Comparison of ENCODE assay signal across 10 mouse cellular contexts in the genomic region with DNA sequence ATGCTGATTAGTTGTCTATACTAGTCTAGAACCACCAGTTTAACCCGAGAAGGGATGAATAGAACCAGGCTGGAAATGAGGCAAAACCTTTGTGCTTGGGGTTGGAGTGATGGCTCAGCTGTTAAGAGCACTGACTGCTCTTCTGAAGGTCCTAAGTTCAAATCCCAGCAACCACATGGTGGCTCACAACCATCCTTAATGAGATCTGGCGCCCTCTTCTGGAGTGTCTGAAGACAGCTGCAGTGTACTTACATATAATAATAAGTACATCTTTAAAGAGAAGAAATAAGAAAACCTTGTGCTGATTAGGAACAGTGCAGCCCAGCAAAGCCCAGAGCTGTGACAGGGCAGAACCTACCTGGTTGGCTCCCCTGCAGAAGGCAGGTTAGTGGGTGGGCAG. TPM values are rescaled to one million over a fixed set of nuclear protein-coding genes. Genes with fewer than 3 reads are reported as not detected.
DNase-seq lines count a peak whose midpoint lies in the region; ATAC-seq and TF ChIP-seq lines count a peak whose summit lies in the region.
"Not testable (repeated sequence)": the region's sequence is repeated elsewhere in the genome, so short reads cannot be mapped to it uniquely, and the experiment has no call there.
"Had no signal": no experiment of that assay in that cellular context is flagged by ENCODE, and none has a peak within 500 bp of the region (broad histone marks: within the 10 kb centered on the region; RNA-seq: fewer than 3 reads in every experiment).

No protein-coding gene starts in this region.

- not testable (repeated sequence) for H3K27me3 ChIP-seq in CH12.LX (replicated peaks); MEL (ENCODE audit: control insufficient read depth in 1 of 2, insufficient read depth in 2 of 2, low read length in 2 of 2); heart, adult 2 months (ENCODE audit: control insufficient read depth, insufficient read depth, low read length); kidney, postnatal 0 days (ENCODE audit: insufficient read depth, low read length); liver, embryonic 14.5 days (ENCODE audit: control insufficient read depth, insufficient read depth, low read length); lung, postnatal 0 days (replicated peaks; ENCODE audit: insufficient read depth, low read length); stomach, postnatal 0 days (ENCODE audit: control insufficient read depth, insufficient read depth, low read length)

- H3K4me1 ChIP-seq in CH12.LX (ENCODE audit: control insufficient read depth in 1 of 2, insufficient read depth in 2 of 2) (peaks cover 12 to 22% of the 10 kb centered on the region in 2 experiments), MEL (ENCODE audit: control insufficient read depth in 1 of 2, insufficient read depth in 2 of 2, low read length in 2 of 2) (peaks cover 7 to 20% of the 10 kb centered on the region in 2 experiments)
- H3K4me1 ChIP-seq in heart, adult 2 months (ENCODE audit: control insufficient read depth, insufficient read depth, low read length), result peaks cover 13% of the 10 kb centered on the region
- H3K4me1 ChIP-seq in kidney, postnatal 0 days (replicated peaks; ENCODE audit: insufficient read depth, low read length), result peaks cover 14% of the 10 kb centered on the region
- H3K4me1 ChIP-seq in liver, embryonic 14.5 days (replicated peaks; ENCODE audit: control insufficient read depth in 2 of 2, insufficient read depth in 2 of 2, low read length in 1 of 2), result peaks cover 14 to 18% of the 10 kb centered on the region in 2 experiments
- H3K4me1 ChIP-seq in lung, postnatal 0 days (ENCODE audit: insufficient read depth, low read depth, low read length), result peaks cover 13% of the 10 kb centered on the region
- not testable (repeated sequence) for H3K4me1 ChIP-seq in stomach, postnatal 0 days (replicated peaks; ENCODE audit: control insufficient read depth, insufficient read depth)

- intact Hi-C loops in heart, adult 2 months (cut with DNase I), result not testable (repeated sequence)

- H3K4me2 ChIP-seq in CH12.LX (ENCODE audit: insufficient read depth, low read depth, poor library complexity, severe bottlenecking); kidney, postnatal 0 days (ENCODE audit: low read length); liver, embryonic 14.5 days (ENCODE audit: low read depth); lung, postnatal 0 days (replicated peaks; ENCODE audit: low read depth, low read length); stomach, postnatal 0 days (replicated peaks; ENCODE audit: low read depth): not testable (repeated sequence)

- H3K36me3 ChIP-seq in CH12.LX (replicated peaks in 1 of 2; ENCODE audit: control insufficient read depth in 1 of 2, insufficient read depth in 1 of 2, low read length in 1 of 2); heart, adult 2 months (ENCODE audit: control insufficient read depth, insufficient read depth, low read length); kidney, postnatal 0 days (ENCODE audit: insufficient read depth, low read length); liver, embryonic 14.5 days (replicated peaks; ENCODE audit: control insufficient read depth, insufficient read depth, low read depth); lung, postnatal 0 days (ENCODE audit: insufficient read depth, low read length); stomach, postnatal 0 days (ENCODE audit: control insufficient read depth, insufficient read depth, low read length): not testable (repeated sequence)
- peaks cover 0 to 12% of the 10 kb centered on the region in 2 experiments; a peak in 2 of 4 replicates for H3K36me3 ChIP-seq in MEL (ENCODE audit: control insufficient read depth in 1 of 2, insufficient read depth in 2 of 2, low read length in 2 of 2)

- TF ChIP-seq POLR2A in CH12.LX (IDR thresholded peaks at IDR 0.05; ENCODE audit: low read depth, low read length); MEL (IDR thresholded peaks at IDR 0.05; ENCODE audit: control insufficient read depth in 1 of 2, insufficient read depth in 1 of 2, low read depth in 1 of 2, low read length in 2 of 2, poor library complexity in 1 of 2); brain, embryonic 14.5 days (IDR thresholded peaks at IDR 0.05; ENCODE audit: borderline replicate concordance, extremely low read depth, insufficient read depth, insufficient read length, poor library complexity, severe bottlenecking); heart, adult 2 months (IDR thresholded peaks at IDR 0.05; ENCODE audit: insufficient read depth, low read depth, low read length): not testable (repeated sequence)

- not testable (repeated sequence) for H3K79me2 ChIP-seq in CH12.LX (replicated peaks; ENCODE audit: control insufficient read depth, extremely low read depth, insufficient read depth, poor library complexity, severe bottlenecking); MEL (ENCODE audit: control insufficient read depth, insufficient read depth, low read length, poor library complexity); heart, adult 2 months (replicated peaks; ENCODE audit: control insufficient read depth, insufficient read depth, low read length)

- dilution Hi-C loops in CH12.LX (cut with MboI; ENCODE audit: extremely low pct_ligation_motif_present, extremely low pct_unique_long_range_greater_than_20kb, low sequenced_read_pairs), result not testable (repeated sequence)

- TF ChIP-seq RAD21 in CH12.LX (IDR thresholded peaks at IDR 0.05; ENCODE audit: low read depth, low read length); MEL (IDR thresholded peaks at IDR 0.05; ENCODE audit: low read depth, low read length): not testable (repeated sequence)

- not testable (repeated sequence) for H3K4me3 ChIP-seq in CH12.LX (replicated peaks in 1 of 3; ENCODE audit: low read depth in 2 of 3, low read length in 2 of 3, poor library complexity in 1 of 3); MEL (ENCODE audit: control insufficient read depth in 1 of 2, insufficient read depth in 1 of 2, low read depth in 2 of 2, low read length in 2 of 2); heart, adult 2 months; kidney, postnatal 0 days (replicated peaks; ENCODE audit: low read depth, low read length); liver, embryonic 14.5 days (ENCODE audit: insufficient read depth in 1 of 2, low read depth in 2 of 2, low read length in 2 of 2); lung, postnatal 0 days (ENCODE audit: low read depth, low read length); stomach, postnatal 0 days (ENCODE audit: low read depth, low read length)

- TF ChIP-seq EP300 in CH12.LX (IDR thresholded peaks at IDR 0.05; ENCODE audit: low read length); MEL (IDR thresholded peaks at IDR 0.05; ENCODE audit: low read depth in 1 of 2, low read length in 2 of 2); heart, adult 2 months (IDR thresholded peaks at IDR 0.05; ENCODE audit: insufficient read depth, low read depth, low read length); liver, embryonic 14.5 days (IDR thresholded peaks at IDR 0.05; ENCODE audit: low read depth); lung, postnatal 0 days (IDR thresholded peaks at IDR 0.05); stomach, postnatal 0 days (optimal IDR thresholded peaks at IDR 0.05): not testable (repeated sequence)

- not testable (repeated sequence) for DNase-seq in CH12.LX (ENCODE audit: extremely low read depth); MEL (ENCODE audit: low read depth, low spot score); brain, embryonic 14.5 days (ENCODE audit: low read depth); heart, adult 2 months; kidney, postnatal 0 days (ENCODE audit: low spot score); liver, embryonic 14.5 days (ENCODE audit: low read depth in 3 of 3, low spot score in 3 of 3); lung, postnatal 0 days (ENCODE audit: low spot score); stomach, postnatal 0 days (ENCODE audit: low spot score)

- 94% methylated on average over 2 of the region's 2 CpGs for WGBS in heart, adult 2 months
- WGBS in kidney, postnatal 0 days, result 90% methylated on average over 2 of the region's 2 CpGs
- WGBS in liver, embryonic 14.5 days (ENCODE audit: insufficient replicate concordance), result 50% methylated on average over 2 of the region's 2 CpGs
- 82% methylated on average over 2 of the region's 2 CpGs for WGBS in lung, postnatal 0 days
- WGBS in stomach, postnatal 0 days, result 77% methylated on average over 2 of the region's 2 CpGs

- peak; percentile 11 to 50; a peak in 2 of 4 replicates for TF ChIP-seq CTCF in CH12.LX (conservative IDR thresholded peaks at IDR 0.05 in 1 of 2, IDR thresholded peaks at IDR 0.05 in 1 of 2; ENCODE audit: low read depth in 2 of 2, low read length in 2 of 2)
- TF ChIP-seq CTCF in MEL (IDR thresholded peaks at IDR 0.05 in 2 of 3, conservative IDR thresholded peaks at IDR 0.05 in 1 of 3; ENCODE audit: control insufficient read depth in 1 of 3, insufficient read depth in 1 of 3, low read depth in 2 of 3, low read length in 3 of 3, poor library complexity in 1 of 3, severe bottlenecking in 1 of 3), result peak; percentile 4 to 42 (median 40); a peak in 4 of 6 replicates
- 0 out of 2 replicates have a peak, but pooled peaks have one; percentile 2 for TF ChIP-seq CTCF in brain, embryonic 14.5 days (IDR thresholded peaks at IDR 0.05; ENCODE audit: borderline replicate concordance, extremely low read depth, insufficient read depth, insufficient read length)
- peak; percentile 49 for TF ChIP-seq CTCF in heart, adult 2 months (IDR thresholded peaks at IDR 0.05)
- peak; percentile 47 for TF ChIP-seq CTCF in kidney, postnatal 0 days (IDR thresholded peaks at IDR 0.05; ENCODE audit: low read depth)
- peak; percentile 51 for TF ChIP-seq CTCF in liver, embryonic 14.5 days (IDR thresholded peaks at IDR 0.05; ENCODE audit: low read depth)
- peak; percentile 33; the same call in 1 of the 2 replicates for TF ChIP-seq CTCF in lung, postnatal 0 days (IDR thresholded peaks at IDR 0.05)
- peak; percentile 49 for TF ChIP-seq CTCF in stomach, postnatal 0 days (IDR thresholded peaks at IDR 0.05; ENCODE audit: low read depth)

- H3K9me3 ChIP-seq in CH12.LX (replicated peaks; ENCODE audit: low read length); MEL (replicated peaks; ENCODE audit: insufficient read depth, low read length); kidney, postnatal 0 days (replicated peaks; ENCODE audit: low read length); liver, embryonic 14.5 days (ENCODE audit: control insufficient read depth, low read length); lung, postnatal 0 days (ENCODE audit: low read length); stomach, postnatal 0 days (ENCODE audit: control insufficient read depth, low read length): not testable (repeated sequence)

- in situ Hi-C loops in CH12.LX (cut with MboI; ENCODE audit: low pct_ligation_motif_present, low pct_unique_long_range_greater_than_20kb, low sequenced_read_pairs), result not testable (repeated sequence)

- H3K27ac ChIP-seq in CH12.LX (ENCODE audit: insufficient read depth, low read depth); MEL (ENCODE audit: control insufficient read depth, low read depth, low read length); heart, adult 2 months; kidney, postnatal 0 days; liver, embryonic 14.5 days; lung, postnatal 0 days (ENCODE audit: low read length); stomach, postnatal 0 days (replicated peaks): not testable (repeated sequence)

- not testable (repeated sequence) for ATAC-seq in kidney, postnatal 0 days (replicated peaks; ENCODE audit: low FRiP score, low read depth); liver, embryonic 14.5 days (ENCODE audit: insufficient read depth); lung, postnatal 0 days; stomach, postnatal 0 days (ENCODE audit: low FRiP score, low TSS enrichment)

- H3K9ac ChIP-seq in CH12.LX (ENCODE audit: insufficient read depth, low read depth); MEL (ENCODE audit: control insufficient read depth, low read depth, low read length, poor library complexity, severe bottlenecking); heart, adult 2 months (ENCODE audit: low read depth, low read length); kidney, postnatal 0 days (ENCODE audit: low read depth, low read length); liver, embryonic 14.5 days (replicated peaks); lung, postnatal 0 days (replicated peaks; ENCODE audit: low read depth); stomach, postnatal 0 days (ENCODE audit: low read length): not testable (repeated sequence)

RNA-seq across cellular contexts. Expression of gene Tmbim1, which starts 21.5 kb away (rescaled TPM):
- total RNA-seq in CH12.LX (2012; rRNA removed) (30.9 and 32.4 TPM in 2 replicates), CH12.LX (2014; rRNA removed) (26.6 and 28.3 TPM in 2 replicates), MEL (2012; rRNA removed) (10.3 and 13.0 TPM in 2 replicates)
- polyA plus RNA-seq in CH12.LX (2012; ENCODE audit: insufficient read length, low read depth) (31.1 and 35.1 TPM in 2 replicates), MEL (2012; ENCODE audit: insufficient read depth in 1 of 2, insufficient read length in 2 of 2, low read depth in 1 of 2, low replicate concordance in 2 of 2, missing spikeins in 1 of 2) (10 to 100 TPM in 1 of 2 experiments, not detected in 1; 20.8 TPM)
- polyA plus RNA-seq in brain, embryonic 14.5 days (2012; rRNA removed), result 6.6 and 7.3 TPM in 2 replicates
- total RNA-seq in heart, adult 2 months (2021), result 10 to 100 TPM; 41.3 to 48.1 TPM
- 97.1 and 148 TPM in 2 replicates for polyA plus RNA-seq in heart, adult 2 months (2012; rRNA removed)
- 27.8 and 30.8 TPM in 2 replicates for polyA plus RNA-seq in kidney, postnatal 0 days (2015; fragmentation: Nextera tagmentation; extraction: Ambion mirVana)
- 6.7 and 10.5 TPM in 2 replicates for polyA plus RNA-seq in liver, embryonic 14.5 days (2012; rRNA removed)
- 10.1 and 11.7 TPM in 2 replicates for polyA plus RNA-seq in liver, embryonic 14.5 days (2014; fragmentation: Nextera tagmentation; extraction: Ambion mirVana)
- 148 and 149 TPM in 2 replicates for polyA plus RNA-seq in lung, postnatal 0 days (2015; fragmentation: Nextera tagmentation; extraction: Ambion mirVana)
- 109 and 118 TPM in 2 replicates for polyA plus RNA-seq in stomach, postnatal 0 days (2015; fragmentation: Nextera tagmentation; extraction: Ambion mirVana)

RNA-seq across cellular contexts. Expression of gene Catip, which starts 35.0 kb away (rescaled TPM):
- total RNA-seq in CH12.LX (2012; rRNA removed) (0.21 and 0.30 TPM in 2 replicates), CH12.LX (2014; rRNA removed) (0.11 and 0.20 TPM in 2 replicates), MEL (2012; rRNA removed) (0.08 TPM in 1 of 2 replicates, not detected in the other)
- polyA plus RNA-seq in CH12.LX (2012; ENCODE audit: insufficient read length, low read depth) (2.1 and 2.6 TPM in 2 replicates), MEL (2012; ENCODE audit: insufficient read depth in 1 of 2, insufficient read length in 2 of 2, low read depth in 1 of 2, low replicate concordance in 2 of 2, missing spikeins in 1 of 2) (under 1 TPM in 1 of 2 experiments, not detected in 1; 0.08 TPM)
- 1.0 and 3.1 TPM in 2 replicates for polyA plus RNA-seq in brain, embryonic 14.5 days (2012; rRNA removed)
- under 1 TPM; 0.29 to 0.34 TPM for total RNA-seq in heart, adult 2 months (2021)
- 1.1 and 2.3 TPM in 2 replicates for polyA plus RNA-seq in heart, adult 2 months (2012; rRNA removed)
- 0.59 and 0.75 TPM in 2 replicates for polyA plus RNA-seq in kidney, postnatal 0 days (2015; fragmentation: Nextera tagmentation; extraction: Ambion mirVana)
- 0.05 and 0.10 TPM in 2 replicates for polyA plus RNA-seq in liver, embryonic 14.5 days (2012; rRNA removed)
- not detected in 2 replicates for polyA plus RNA-seq in liver, embryonic 14.5 days (2014; fragmentation: Nextera tagmentation; extraction: Ambion mirVana)
- 3.4 and 5.1 TPM in 2 replicates for polyA plus RNA-seq in lung, postnatal 0 days (2015; fragmentation: Nextera tagmentation; extraction: Ambion mirVana)
- 0.50 and 0.73 TPM in 2 replicates for polyA plus RNA-seq in stomach, postnatal 0 days (2015; fragmentation: Nextera tagmentation; extraction: Ambion mirVana)
- total RNA-seq: gastrocnemius, postnatal 25 days had no signal
- polyA plus RNA-seq: inflammation-experienced regulatory T-cells, adult 6 months had no signal

RNA-seq across cellular contexts. Expression of gene Pnkd, which starts 42.2 kb away (rescaled TPM):
- 117 and 154 TPM in 2 replicates for total RNA-seq in CH12.LX (2012; rRNA removed)
- 42.7 and 45.5 TPM in 2 replicates for total RNA-seq in CH12.LX (2014; rRNA removed)
- 263 and 318 TPM in 2 replicates for polyA plus RNA-seq in CH12.LX (2012; ENCODE audit: insufficient read length, low read depth)
- total RNA-seq in MEL (2012; rRNA removed), result 48.2 and 52.5 TPM in 2 replicates
- polyA plus RNA-seq in MEL (2012; ENCODE audit: insufficient read depth in 1 of 2, insufficient read length in 2 of 2, low read depth in 1 of 2, low replicate concordance in 2 of 2, missing spikeins in 1 of 2), result 10 to 100 TPM in 1 of 2 experiments, not detected in 1; 64.2 TPM
- polyA plus RNA-seq in brain, embryonic 14.5 days (2012; rRNA removed), result 58.5 and 63.2 TPM in 2 replicates
- total RNA-seq in heart, adult 2 months (2021), result 100 to 1,000 TPM; 126 to 140 TPM
- 104 and 113 TPM in 2 replicates for polyA plus RNA-seq in heart, adult 2 months (2012; rRNA removed)
- 162 and 169 TPM in 2 replicates for polyA plus RNA-seq in kidney, postnatal 0 days (2015; fragmentation: Nextera tagmentation; extraction: Ambion mirVana)
- 16.8 and 17.8 TPM in 2 replicates for polyA plus RNA-seq in liver, embryonic 14.5 days (2012; rRNA removed)
- 42.1 and 42.6 TPM in 2 replicates for polyA plus RNA-seq in liver, embryonic 14.5 days (2014; fragmentation: Nextera tagmentation; extraction: Ambion mirVana)
- 88.7 and 91.4 TPM in 2 replicates for polyA plus RNA-seq in lung, postnatal 0 days (2015; fragmentation: Nextera tagmentation; extraction: Ambion mirVana)
- polyA plus RNA-seq in stomach, postnatal 0 days (2015; fragmentation: Nextera tagmentation; extraction: Ambion mirVana), result 84.8 and 88.2 TPM in 2 replicates

RNA-seq across cellular contexts. Expression of gene Aamp, which starts 42.4 kb away (rescaled TPM):
- total RNA-seq in CH12.LX (2012; rRNA removed) (151 and 163 TPM in 2 replicates), CH12.LX (2014; rRNA removed) (103 and 108 TPM in 2 replicates), MEL (2012; rRNA removed) (107 and 108 TPM in 2 replicates)
- polyA plus RNA-seq in CH12.LX (2012; ENCODE audit: insufficient read length, low read depth) (172 and 193 TPM in 2 replicates), MEL (2012; ENCODE audit: insufficient read depth in 1 of 2, insufficient read length in 2 of 2, low read depth in 1 of 2, low replicate concordance in 2 of 2, missing spikeins in 1 of 2) (100 to 1,000 TPM in 1 of 2 experiments, not detected in 1; 169 TPM)
- 161 and 167 TPM in 2 replicates for polyA plus RNA-seq in brain, embryonic 14.5 days (2012; rRNA removed)
- total RNA-seq in heart, adult 2 months (2021), result 100 to 1,000 TPM in 1 of 2 experiments, 10 to 100 TPM in 1; 89.3 to 100 TPM
- polyA plus RNA-seq in heart, adult 2 months (2012; rRNA removed), result 116 and 135 TPM in 2 replicates
- 248 and 264 TPM in 2 replicates for polyA plus RNA-seq in kidney, postnatal 0 days (2015; fragmentation: Nextera tagmentation; extraction: Ambion mirVana)
- polyA plus RNA-seq in liver, embryonic 14.5 days (2012; rRNA removed), result 47.3 and 55.8 TPM in 2 replicates
- 84.4 and 89.0 TPM in 2 replicates for polyA plus RNA-seq in liver, embryonic 14.5 days (2014; fragmentation: Nextera tagmentation; extraction: Ambion mirVana)
- polyA plus RNA-seq in lung, postnatal 0 days (2015; fragmentation: Nextera tagmentation; extraction: Ambion mirVana), result 213 and 214 TPM in 2 replicates
- 154 and 157 TPM in 2 replicates for polyA plus RNA-seq in stomach, postnatal 0 days (2015; fragmentation: Nextera tagmentation; extraction: Ambion mirVana)

RNA-seq across cellular contexts. Expression of gene Slc11a1, which starts 48.1 kb away (rescaled TPM):
- total RNA-seq in CH12.LX (2012; rRNA removed) (21.3 and 35.7 TPM in 2 replicates), CH12.LX (2014; rRNA removed) (14.0 and 17.0 TPM in 2 replicates), MEL (2012; rRNA removed) (0.26 TPM in 1 of 2 replicates, not detected in the other)
- polyA plus RNA-seq in CH12.LX (2012; ENCODE audit: insufficient read length, low read depth) (85.8 and 96.4 TPM in 2 replicates), MEL (2012; ENCODE audit: insufficient read depth in 1 of 2, insufficient read length in 2 of 2, low read depth in 1 of 2, low replicate concordance in 2 of 2, missing spikeins in 1 of 2) (under 1 TPM in 1 of 2 experiments, not detected in 1; 0.11 TPM)
- 3.2 and 4.0 TPM in 2 replicates for polyA plus RNA-seq in brain, embryonic 14.5 days (2012; rRNA removed)
- 1 to 10 TPM; 5.2 to 5.8 TPM for total RNA-seq in heart, adult 2 months (2021)
- polyA plus RNA-seq in heart, adult 2 months (2012; rRNA removed), result 12.3 and 13.0 TPM in 2 replicates
- 2.6 and 3.6 TPM in 2 replicates for polyA plus RNA-seq in kidney, postnatal 0 days (2015; fragmentation: Nextera tagmentation; extraction: Ambion mirVana)
- 9.2 and 13.7 TPM in 2 replicates for polyA plus RNA-seq in liver, embryonic 14.5 days (2012; rRNA removed)
- polyA plus RNA-seq in liver, embryonic 14.5 days (2014; fragmentation: Nextera tagmentation; extraction: Ambion mirVana), result 8.3 and 8.7 TPM in 2 replicates
- polyA plus RNA-seq in lung, postnatal 0 days (2015; fragmentation: Nextera tagmentation; extraction: Ambion mirVana), result 4.6 and 4.8 TPM in 2 replicates
- 3.0 and 3.8 TPM in 2 replicates for polyA plus RNA-seq in stomach, postnatal 0 days (2015; fragmentation: Nextera tagmentation; extraction: Ambion mirVana)
